Mouse (Mus musculus): ENCODE results near the gene Polr3g. TPM values are rescaled to one million over a fixed set of nuclear protein-coding genes. Genes with fewer than 3 reads are reported as not detected.

Gene Polr3g
- polyA plus RNA-seq, 1 experiment from 2014 or later = 24.7 TPM

DNA sequence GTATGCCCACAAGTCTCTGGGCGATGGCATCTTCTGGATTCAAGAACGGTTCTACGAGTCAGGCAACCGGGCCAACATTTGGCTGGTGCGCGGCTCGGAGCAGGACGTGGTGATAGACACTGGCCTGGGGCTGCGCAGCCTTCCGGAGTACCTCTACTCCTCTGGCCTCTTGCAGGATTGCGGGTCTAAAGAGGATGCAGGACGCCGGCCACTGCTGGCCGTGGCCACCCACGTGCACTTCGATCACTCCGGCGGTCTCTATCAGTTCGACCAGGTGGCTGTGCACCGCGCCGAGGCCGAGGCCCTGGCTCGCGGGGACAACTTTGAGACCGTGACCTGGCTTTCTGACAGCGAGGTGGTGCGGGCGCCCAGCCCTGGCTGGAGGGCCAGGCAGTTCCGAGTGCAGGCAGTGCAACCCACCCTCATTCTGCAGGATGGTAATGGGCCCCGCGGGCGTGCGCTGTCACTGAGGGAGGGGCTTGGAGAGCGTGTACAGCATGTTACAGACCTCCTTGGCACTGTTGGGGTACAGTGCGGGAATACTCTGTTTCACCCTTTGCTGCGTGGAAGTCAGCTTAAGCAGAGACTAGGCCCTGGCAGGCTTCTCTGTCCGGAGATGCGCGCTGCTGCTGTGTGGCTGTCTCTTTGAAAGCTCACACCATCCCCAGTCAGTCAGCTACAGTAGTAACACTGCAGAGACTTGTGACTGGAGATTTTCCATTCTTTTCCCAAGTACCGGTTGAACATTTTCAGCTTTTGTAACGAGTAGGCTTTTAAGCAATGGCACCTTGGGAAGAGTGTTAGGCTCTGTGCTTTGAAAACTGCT is 946 bp upstream of the Polr3g start:
- WGBS = under 1% methylated on average over 42 of the region's 42 CpGs
- Histone ChIP-seq H3K36me3 (replicated peaks) (peaks cover 3% of the 10 kb centered on the region; the same call in 1 of the 2 replicates), H3K27ac (replicated peaks) (peak overlapping the region; percentile 89), H3K4me3 (peak overlapping the region; percentile 84), H3K4me1 (peaks cover 25% of the 10 kb centered on the region), H3K9me3 (no peaks in the 10 kb centered on the region), H3K27me3 (replicated peaks; ENCODE audit: low read depth, poor library complexity, severe bottlenecking) (no peaks in the 10 kb centered on the region)
- DNase-seq (ENCODE audit: low spot score) = no peak

DNA sequence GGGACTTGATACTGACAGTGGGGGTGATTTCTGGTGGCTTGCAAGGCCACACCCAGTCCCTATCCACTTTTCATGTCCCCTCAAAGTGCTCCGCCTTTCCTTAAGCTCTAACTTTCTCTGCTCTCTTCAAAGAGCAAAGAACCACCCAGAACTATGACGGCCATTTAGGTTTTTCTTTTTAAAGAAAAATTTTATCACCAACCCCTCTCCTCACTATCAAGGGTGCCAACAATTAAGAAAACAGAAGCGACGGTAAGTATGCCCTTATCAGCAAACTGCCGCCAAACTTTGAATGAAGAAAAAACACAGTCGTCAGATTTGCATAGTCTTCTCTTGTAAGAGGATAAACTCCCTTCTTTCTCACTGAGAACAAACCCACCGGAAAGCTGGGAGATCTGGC is 547 bp downstream of the Polr3g start:
- peaks cover 3% of the 10 kb centered on the region; the same call in 1 of the 2 replicates for H3K36me3 ChIP-seq (replicated peaks)
- DNase-seq (ENCODE audit: low spot score) = no peak
- H3K27ac ChIP-seq (replicated peaks) = peak overlapping the region; percentile 89
- H3K4me1 ChIP-seq = peaks cover 25% of the 10 kb centered on the region
- H3K9me3 ChIP-seq = no peaks in the 10 kb centered on the region
- WGBS = under 1% methylated on average over 7 of the region's 7 CpGs
- H3K27me3 ChIP-seq (replicated peaks; ENCODE audit: low read depth, poor library complexity, severe bottlenecking) = no peaks in the 10 kb centered on the region
- H3K4me3 ChIP-seq = peak overlapping the region; percentile 84

DNA sequence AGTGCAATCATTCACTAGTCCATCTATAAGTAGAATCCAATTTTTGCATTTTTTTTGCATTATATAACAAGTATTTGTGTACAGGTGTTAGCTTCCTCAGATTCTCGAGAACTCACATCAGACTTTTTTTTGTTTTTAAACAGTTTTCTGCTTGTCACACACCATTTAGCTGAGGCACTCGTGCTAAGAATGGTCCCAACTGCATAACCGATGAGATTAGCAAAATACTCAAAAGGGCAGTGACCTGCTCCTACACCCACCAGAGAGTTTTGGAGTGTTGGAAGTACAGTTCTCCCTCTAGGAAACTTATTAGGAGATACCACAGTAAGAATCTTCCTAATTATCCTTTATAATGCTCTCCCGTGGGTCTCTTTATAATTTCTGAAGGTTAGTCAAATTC is 1.0 kb downstream of the Polr3g start:
- no peak for DNase-seq (ENCODE audit: low spot score)
- Histone ChIP-seq H3K9me3 (no peaks in the 10 kb centered on the region), H3K4me3 (peak overlapping the region; percentile 84), H3K4me1 (peaks cover 25% of the 10 kb centered on the region), H3K27me3 (replicated peaks; ENCODE audit: low read depth, poor library complexity, severe bottlenecking) (no peaks in the 10 kb centered on the region), H3K36me3 (replicated peaks) (peaks cover 3% of the 10 kb centered on the region; the same call in 1 of the 2 replicates), H3K27ac (replicated peaks) (peak overlapping the region; percentile 89; the same call in 1 of the 2 replicates)
- 48% methylated on average over 4 of the region's 4 CpGs for WGBS

DNA sequence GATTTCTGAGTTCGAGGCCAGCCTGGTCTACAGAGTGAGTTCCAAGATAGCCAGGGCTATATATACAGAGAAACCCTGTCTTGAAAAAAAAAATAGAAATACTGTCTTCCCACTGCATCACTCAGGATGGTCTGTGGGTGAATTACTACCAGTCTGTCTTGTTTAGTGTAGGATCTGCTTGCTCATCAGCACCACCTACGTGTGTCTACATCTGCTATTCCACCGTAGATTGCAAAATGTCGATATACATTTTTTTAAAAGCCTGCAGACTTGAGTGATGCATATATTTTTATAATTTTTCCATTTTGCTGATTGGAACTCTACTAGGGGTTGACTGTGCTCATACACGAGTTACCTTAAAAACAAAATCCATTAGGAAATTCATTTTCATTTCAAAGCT is 4.5 kb downstream of the Polr3g start:
- Histone ChIP-seq H3K4me1 (peaks cover 9% of the 10 kb centered on the region), H3K9me3 (no peaks in the 10 kb centered on the region), H3K36me3 (replicated peaks) (peaks cover 8% of the 10 kb centered on the region), H3K27ac (replicated peaks) (no peak overlapping the region), H3K27me3 (replicated peaks; ENCODE audit: low read depth, poor library complexity, severe bottlenecking) (no peaks in the 10 kb centered on the region), H3K4me3 (no peak overlapping the region)
- WGBS = 90% methylated on average over 5 of the region's 5 CpGs
- DNase-seq (ENCODE audit: low spot score) = no peak

DNA sequence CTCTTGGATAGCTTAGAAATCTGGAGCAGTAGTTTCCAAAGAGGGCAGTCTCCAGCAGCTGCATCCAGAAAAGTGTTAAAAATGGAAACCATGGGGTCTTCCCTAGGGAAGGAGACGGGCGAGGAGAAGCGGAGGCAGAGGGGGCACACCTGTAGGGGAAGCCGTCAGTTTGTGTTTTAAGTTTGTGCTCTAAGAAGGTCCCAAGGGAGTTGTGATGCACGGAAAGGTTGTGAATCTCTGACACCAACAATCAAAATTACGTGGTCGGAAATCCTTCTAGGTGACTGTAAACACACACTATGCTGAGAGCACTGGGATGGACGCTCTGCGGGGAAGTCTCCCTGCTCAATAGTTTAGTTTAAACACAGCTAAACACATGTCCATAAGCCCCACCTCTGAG is 7.2 kb downstream of the Polr3g start:
- Histone ChIP-seq H3K4me1 (no peaks in the 10 kb centered on the region), H3K27ac (replicated peaks) (no peak overlapping the region), H3K9me3 (no peaks in the 10 kb centered on the region), H3K36me3 (replicated peaks) (peaks cover 10% of the 10 kb centered on the region), H3K4me3 (no peak overlapping the region), H3K27me3 (replicated peaks; ENCODE audit: low read depth, poor library complexity, severe bottlenecking) (no peaks in the 10 kb centered on the region)
- no peak for DNase-seq (ENCODE audit: low spot score)
- WGBS = 87% methylated on average over 9 of the region's 9 CpGs

DNA sequence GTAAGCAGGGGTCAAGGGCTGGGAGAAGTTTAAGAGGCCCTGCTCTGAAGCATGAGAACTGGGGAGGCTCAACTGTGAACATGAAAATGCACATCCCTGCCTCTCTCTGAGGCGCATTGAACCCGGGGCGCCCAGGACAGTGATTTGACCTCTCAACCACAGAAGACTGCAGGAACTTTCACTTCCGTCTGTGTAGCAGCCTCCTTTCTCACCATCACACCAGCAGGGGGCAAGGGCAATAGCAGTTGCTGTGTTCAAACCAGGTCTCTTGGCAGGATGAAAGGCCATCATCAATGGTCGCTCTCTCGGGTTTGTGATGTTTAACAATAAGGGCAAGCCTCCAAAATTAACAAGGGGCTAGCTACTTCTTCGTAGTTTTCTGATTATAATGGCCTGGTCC is 7.7 kb downstream of the Polr3g start:
- 86% methylated on average over 7 of the region's 7 CpGs for WGBS
- no peak overlapping the region for H3K4me3 ChIP-seq

DNA sequence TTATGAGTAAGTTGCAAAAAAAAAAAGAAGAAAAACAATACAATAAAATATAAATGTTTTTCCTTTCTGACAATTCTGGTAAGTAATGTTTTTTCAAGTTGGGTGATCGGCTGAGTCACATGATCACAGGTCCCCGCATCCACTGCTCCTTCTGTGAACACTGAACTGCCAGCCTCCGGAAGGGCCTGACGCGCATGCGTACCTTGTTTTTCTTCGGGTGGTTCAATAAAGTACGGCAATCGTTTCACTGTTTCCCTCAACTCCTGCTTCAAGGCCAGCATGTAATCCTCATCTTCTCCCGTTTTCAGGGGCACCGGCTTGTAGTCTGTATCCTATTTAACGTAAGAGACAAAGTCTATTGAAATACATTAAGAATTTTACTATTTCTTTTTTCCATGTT is 16.4 kb downstream of the Polr3g start:
- DNase-seq (ENCODE audit: low spot score) = no peak
- peaks cover 35% of the 10 kb centered on the region for H3K36me3 ChIP-seq (replicated peaks)
- no peaks in the 10 kb centered on the region for H3K27me3 ChIP-seq (replicated peaks; ENCODE audit: low read depth, poor library complexity, severe bottlenecking)
- H3K27ac ChIP-seq (replicated peaks) = no peak overlapping the region
- no peak overlapping the region for H3K4me3 ChIP-seq
- H3K4me1 ChIP-seq = no peaks in the 10 kb centered on the region
- H3K9me3 ChIP-seq = no peaks in the 10 kb centered on the region
- WGBS = 95% methylated on average over 12 of the region's 12 CpGs

More for the DNA sequence above, 7.7 kb downstream of the Polr3g start:
- Histone ChIP-seq H3K4me1 (no peaks in the 10 kb centered on the region), H3K36me3 (replicated peaks) (peaks cover 11% of the 10 kb centered on the region), H3K27ac (replicated peaks) (no peak overlapping the region), H3K9me3 (no peaks in the 10 kb centered on the region), H3K27me3 (replicated peaks; ENCODE audit: low read depth, poor library complexity, severe bottlenecking) (no peaks in the 10 kb centered on the region)
- DNase-seq (ENCODE audit: low spot score) = no peak

DNA sequence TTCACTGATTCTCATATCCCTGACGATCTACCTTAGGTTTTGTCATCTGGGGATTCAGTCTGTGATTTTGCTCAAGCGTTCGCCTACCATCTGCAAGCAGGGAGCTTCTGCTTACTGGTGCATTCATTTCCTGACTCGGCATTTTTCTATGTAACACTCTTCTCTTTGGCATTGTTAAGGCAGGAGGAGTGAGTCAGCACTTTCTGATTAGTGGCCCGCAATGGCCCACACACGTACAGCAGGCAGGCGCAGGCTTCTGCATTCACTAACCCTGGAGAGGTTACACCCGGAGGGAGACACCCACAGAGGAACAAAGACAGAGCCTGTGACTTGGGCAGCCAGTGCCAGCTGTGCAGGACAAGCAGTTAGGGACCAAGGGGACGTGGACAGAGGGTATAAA is 19.2 kb downstream of the Polr3g start:
- H3K4me3 ChIP-seq = no peak overlapping the region
- peak; percentile 16 for DNase-seq (ENCODE audit: low spot score)
- H3K27me3 ChIP-seq (replicated peaks; ENCODE audit: low read depth, poor library complexity, severe bottlenecking) = no peaks in the 10 kb centered on the region
- H3K27ac ChIP-seq (replicated peaks) = 0 out of 2 replicates have a peak overlapping the region, but pooled peaks have one; percentile 2
- no peaks in the 10 kb centered on the region for H3K4me1 ChIP-seq
- H3K36me3 ChIP-seq (replicated peaks) = peaks cover 33% of the 10 kb centered on the region
- WGBS = 69% methylated on average over 9 of the region's 9 CpGs
- no peaks in the 10 kb centered on the region for H3K9me3 ChIP-seq

DNA sequence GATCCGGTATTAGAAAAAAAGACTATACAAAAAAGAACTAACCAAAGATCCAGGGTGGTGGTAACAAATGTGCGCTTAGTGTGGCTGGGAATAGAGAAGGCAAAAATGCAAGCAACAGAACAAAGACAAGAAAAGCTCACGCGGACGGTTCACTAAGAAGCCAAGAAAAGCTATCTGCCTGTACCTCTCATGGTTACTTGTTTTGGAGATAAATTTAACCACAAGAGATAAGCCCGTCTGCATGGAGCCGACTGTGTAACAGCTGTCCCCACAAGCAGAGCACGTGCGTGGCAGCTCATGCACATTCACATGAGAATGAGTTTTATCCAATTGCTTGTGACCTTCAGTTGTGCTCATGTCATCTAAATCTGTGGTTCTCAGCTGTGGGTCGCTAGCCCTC is 20.3 kb downstream of the Polr3g start:
- H3K27me3 ChIP-seq (replicated peaks; ENCODE audit: low read depth, poor library complexity, severe bottlenecking) = no peaks in the 10 kb centered on the region
- H3K4me1 ChIP-seq = no peaks in the 10 kb centered on the region
- no peak overlapping the region for H3K27ac ChIP-seq (replicated peaks)
- WGBS = 89% methylated on average over 10 of the region's 10 CpGs
- no peak for DNase-seq (ENCODE audit: low spot score)
- H3K9me3 ChIP-seq = no peaks in the 10 kb centered on the region
- no peak overlapping the region for H3K4me3 ChIP-seq
- peaks cover 33% of the 10 kb centered on the region for H3K36me3 ChIP-seq (replicated peaks)

DNA sequence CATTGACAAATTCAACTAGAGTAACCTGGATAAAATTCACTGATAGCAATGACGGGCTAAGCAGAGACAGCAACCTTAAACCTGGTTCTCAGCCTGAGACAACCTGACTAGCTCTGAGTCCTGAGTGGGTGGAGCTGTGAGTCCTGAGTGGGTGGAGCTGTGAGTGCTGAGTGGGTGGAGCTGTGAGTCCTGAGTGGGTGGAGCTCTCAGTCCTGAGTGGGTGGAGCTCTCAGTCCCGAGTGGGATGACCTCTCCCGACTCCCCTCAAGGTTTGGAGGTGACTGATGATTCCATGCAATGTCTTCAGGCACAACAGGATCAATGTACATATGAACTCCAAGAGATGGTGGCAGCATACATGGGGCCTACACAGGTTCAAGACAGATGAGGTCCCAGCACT is 21.2 kb downstream of the Polr3g start:
- no peaks in the 10 kb centered on the region for H3K27me3 ChIP-seq (replicated peaks; ENCODE audit: low read depth, poor library complexity, severe bottlenecking)
- no peak overlapping the region for H3K4me3 ChIP-seq
- no peak overlapping the region for H3K27ac ChIP-seq (replicated peaks)
- peaks cover 33% of the 10 kb centered on the region for H3K36me3 ChIP-seq (replicated peaks)
- H3K4me1 ChIP-seq = no peaks in the 10 kb centered on the region
- H3K9me3 ChIP-seq = no peaks in the 10 kb centered on the region
- DNase-seq (ENCODE audit: low spot score) = no peak
- 93% methylated on average over 3 of the region's 3 CpGs for WGBS

DNA sequence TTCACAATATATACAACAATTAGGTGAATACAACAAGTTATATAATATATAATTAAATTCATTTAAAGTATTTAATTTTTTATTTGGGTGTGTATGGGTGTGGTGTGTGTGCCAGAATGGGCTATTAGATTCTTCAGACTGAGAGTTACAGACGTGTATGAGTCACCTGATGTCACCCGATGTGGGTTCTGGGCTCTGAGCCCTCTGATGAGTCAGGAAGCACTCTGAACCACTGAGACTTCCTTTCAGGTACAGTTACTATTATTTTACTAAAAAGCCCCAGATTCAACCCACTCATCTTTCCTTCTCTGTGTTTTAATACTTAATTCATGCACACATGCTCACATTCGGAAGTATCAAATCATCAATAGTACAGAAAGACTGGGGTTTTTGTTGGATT is 25.9 kb downstream of the Polr3g start:
- DNase-seq (ENCODE audit: low spot score) = no peak
- Histone ChIP-seq H3K4me1 (no peaks in the 10 kb centered on the region), H3K27ac (replicated peaks) (no peak overlapping the region), H3K9me3 (no peaks in the 10 kb centered on the region), H3K27me3 (replicated peaks; ENCODE audit: low read depth, poor library complexity, severe bottlenecking) (no peaks in the 10 kb centered on the region), H3K4me3 (no peak overlapping the region), H3K36me3 (replicated peaks) (peaks cover 31% of the 10 kb centered on the region)
- WGBS = 92% methylated on average over 3 of the region's 3 CpGs

DNA sequence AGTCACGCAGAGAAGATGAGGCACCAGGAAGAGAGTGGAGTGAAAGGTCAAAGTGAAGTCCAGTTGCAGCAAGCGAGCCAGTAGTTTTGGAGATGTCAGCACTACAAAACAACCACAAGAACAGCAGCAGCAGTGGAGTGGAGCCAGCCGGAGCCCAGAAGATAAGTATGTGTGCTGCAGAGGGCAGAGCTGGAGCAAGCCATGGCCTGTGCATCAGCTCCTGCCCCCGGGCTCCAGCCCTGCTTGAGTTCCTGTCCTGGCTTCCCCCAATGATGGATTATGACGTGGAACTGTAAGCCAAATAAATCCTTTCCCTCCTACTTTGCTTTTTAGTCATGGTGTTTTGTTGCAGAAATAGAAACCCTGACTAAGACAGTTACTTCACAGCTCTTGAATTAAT is 26.6 kb downstream of the Polr3g start:
- H3K27me3 ChIP-seq (replicated peaks; ENCODE audit: low read depth, poor library complexity, severe bottlenecking) = no peaks in the 10 kb centered on the region
- no peak overlapping the region for H3K4me3 ChIP-seq
- H3K36me3 ChIP-seq (replicated peaks) = peaks cover 26% of the 10 kb centered on the region
- no peaks in the 10 kb centered on the region for H3K4me1 ChIP-seq
- no peak overlapping the region for H3K27ac ChIP-seq (replicated peaks)
- WGBS = 84% methylated on average over 5 of the region's 5 CpGs
- DNase-seq (ENCODE audit: low spot score) = no peak
- H3K9me3 ChIP-seq = no peaks in the 10 kb centered on the region

DNA sequence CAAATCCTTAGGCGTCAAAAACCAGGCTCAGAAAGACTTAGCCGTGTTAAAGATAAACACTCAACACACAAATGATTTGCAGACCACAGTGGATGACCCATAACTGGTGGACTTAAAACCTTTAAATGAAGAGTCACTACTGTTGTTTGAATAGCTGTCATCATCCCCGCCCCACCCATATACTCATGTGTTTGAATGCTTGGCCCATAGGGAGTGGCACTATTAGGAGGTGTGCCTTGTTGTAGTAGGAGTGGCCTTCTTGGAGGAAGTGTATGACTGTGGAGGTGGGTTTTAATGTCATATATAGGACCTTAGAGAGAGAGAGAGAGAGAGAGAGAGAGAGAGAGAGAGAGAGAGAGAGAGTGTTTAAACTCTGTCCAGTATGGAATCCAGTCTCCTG is 27.7 kb downstream of the Polr3g start:
- H3K36me3 ChIP-seq (replicated peaks) = peaks cover 21% of the 10 kb centered on the region
- WGBS = 88% methylated on average over 3 of the region's 3 CpGs
- no peaks in the 10 kb centered on the region for H3K4me1 ChIP-seq
- H3K9me3 ChIP-seq = no peaks in the 10 kb centered on the region
- DNase-seq (ENCODE audit: low spot score) = no peak
- H3K27ac ChIP-seq (replicated peaks) = no peak overlapping the region
- no peak overlapping the region for H3K4me3 ChIP-seq
- no peaks in the 10 kb centered on the region for H3K27me3 ChIP-seq (replicated peaks; ENCODE audit: low read depth, poor library complexity, severe bottlenecking)

All from embryonic facial prominence, embryonic 10.5 days (tissue).